Mouse (Mus musculus): ENCODE results near the gene Grm8.

DNA sequence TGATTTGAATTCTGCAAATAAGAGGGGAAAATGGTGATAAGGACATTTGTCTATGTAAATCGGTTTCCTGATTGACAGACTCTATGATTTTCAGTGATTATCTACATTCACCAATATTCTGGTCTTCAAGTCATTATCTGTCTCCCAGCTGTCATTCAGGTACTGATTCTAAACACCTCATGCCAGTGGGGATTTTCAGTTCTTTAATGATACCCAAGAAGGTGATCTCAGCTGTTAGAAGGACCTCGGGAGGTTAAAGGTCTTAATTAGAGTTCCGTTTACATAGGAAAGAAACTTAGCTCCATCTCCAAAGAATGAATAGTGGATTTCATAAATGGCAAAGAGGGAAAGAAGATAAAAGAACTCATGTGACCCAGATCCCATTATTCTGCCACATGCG lies 143.7 kb downstream of the Grm8 start:
- TF ChIP-seq CTCF (IDR thresholded peaks at IDR 0.05; ENCODE audit: borderline replicate concordance, control insufficient read depth, extremely low read depth, insufficient read depth, low read length, poor library complexity) (no peak), POLR2A (IDR thresholded peaks at IDR 0.05; ENCODE audit: control insufficient read depth, extremely low read depth, insufficient read depth, low read length, poor library complexity) (no peak)
